Mouse (Mus musculus) myocyte (in vitro differentiated cells): Measurements from ENCODE around the gene Smarca4.

Experiments used
- CEBPB ChIP-seq: IDR thresholded peaks from 2 replicates; pipeline ENCODE4 v1.6.1; 2011; ENCODE audit warnings: mild to moderate bottlenecking, moderate library complexity; ENCODE audit not compliant: poor library complexity, insufficient read depth, severe bottlenecking
- E2F4 ChIP-seq: IDR thresholded peaks from one replicate; pipeline ENCODE4 v1.6.1; 2011; ENCODE audit warnings: mild to moderate bottlenecking, control low read depth, moderate library complexity; ENCODE audit not compliant: insufficient read depth
- MAX ChIP-seq: IDR thresholded peaks from one replicate; pipeline ENCODE4 v1.6.1; 2011; ENCODE audit warnings: low read depth, mild to moderate bottlenecking, control low read depth
- MYOG ChIP-seq, 3 experiments: IDR thresholded peaks; one replicate each; pipeline ENCODE4 v1.6.1; 2011; ENCODE audit warnings: control low read depth in 2 of 3, low read depth in 2 of 3, mild to moderate bottlenecking in 2 of 3; ENCODE audit not compliant: insufficient read length in 2 of 3, control insufficient read depth in 1 of 3, insufficient read depth in 1 of 3
- POLR2A ChIP-seq: IDR thresholded peaks from one replicate; pipeline ENCODE4 v1.6.1; 2011; ENCODE audit warnings: low read depth, mild to moderate bottlenecking, control low read depth, moderate library complexity; ENCODE audit not compliant: insufficient read length
- POLR2AphosphoS2 ChIP-seq: IDR thresholded peaks from one replicate; pipeline ENCODE4 v1.6.1; 2011; ENCODE audit warnings: low read depth, control low read depth; ENCODE audit not compliant: insufficient read length
- REST ChIP-seq: IDR thresholded peaks from one replicate; pipeline ENCODE4 v1.6.1; 2011; ENCODE audit warnings: mild to moderate bottlenecking, control low read depth, moderate library complexity; ENCODE audit not compliant: insufficient read depth, insufficient read length
- TCF12 ChIP-seq: IDR thresholded peaks from one replicate; pipeline ENCODE4 v1.6.1; 2011; ENCODE audit warnings: mild to moderate bottlenecking, control low read depth; ENCODE audit not compliant: poor library complexity, insufficient read depth, severe bottlenecking
- TCF3 ChIP-seq: IDR thresholded peaks from one replicate; pipeline ENCODE4 v1.6.1; 2011; ENCODE audit warnings: low read depth, control low read depth; ENCODE audit not compliant: insufficient read length
- USF1 ChIP-seq: IDR thresholded peaks from one replicate; pipeline ENCODE4 v1.6.1; 2011; ENCODE audit warnings: low read depth, mild to moderate bottlenecking, control low read depth, moderate library complexity

DNA sequence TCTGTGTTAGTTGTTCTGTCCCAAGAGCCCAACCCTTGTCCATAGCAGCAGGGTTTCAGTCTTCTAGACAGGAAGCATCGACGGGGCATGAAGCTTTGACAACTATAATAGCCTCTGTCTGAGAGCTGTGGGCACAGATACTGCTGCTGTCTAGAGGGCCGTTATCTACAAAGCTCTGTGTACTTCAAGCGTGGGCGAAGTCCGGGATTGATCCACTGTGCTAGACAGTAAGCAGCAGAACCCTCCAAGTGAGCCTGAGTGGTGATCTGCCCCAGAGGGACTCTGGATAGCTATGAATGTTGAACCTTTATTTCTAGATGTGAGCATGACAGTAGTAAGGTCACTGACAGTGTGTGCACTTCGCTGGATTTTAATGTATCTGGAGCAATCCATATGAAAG, 72.6 kb downstream of the Smarca4 start:
- no peak for TF ChIP-seq POLR2AphosphoS2
- TF ChIP-seq POLR2A, result no peak
- no peak for TF ChIP-seq TCF12
- no peak for TF ChIP-seq MAX
- no peak for TF ChIP-seq E2F4
- TF ChIP-seq CEBPB, result no peak
- TF ChIP-seq TCF3, result no peak
- TF ChIP-seq USF1, result no peak
- no peak for TF ChIP-seq MYOG (IDR thresholded peaks at IDR 0.05; ENCODE audit: control insufficient read depth in 1 of 3, insufficient read depth in 1 of 3, insufficient read length in 2 of 3, low read depth in 2 of 3)
- no peak for TF ChIP-seq REST
